Mouse (Mus musculus) cerebellum, adult (tissue): Measurements from ENCODE around the gene Tle2.

Experiments
- ATAC-seq: cut with Nextera tagmentation; 2 replicates; pipeline ENCODE4 v1.9.2; 2017; ENCODE audit warnings: mild to moderate bottlenecking, moderate library complexity, mixed read lengths; ENCODE audit not compliant: insufficient number of reproducible peaks, low FRiP score, low TSS enrichment

The Tle2 gene

GRCm38 (mm10) chr10:81572133-81572671 lies 2.2 kb upstream of the Tle2 start:
- ATAC-seq, result no peak

GRCm38 (mm10) chr10:81572975-81573374 lies 1.4 kb upstream of the Tle2 start:
- no peak for ATAC-seq

- ATAC-seq, result 0 out of 2 replicates have a peak, but pooled peaks have one; percentile 5
Observed at GRCm38 (mm10) chr10:81575208-81575631, 859 bp downstream of the Tle2 start.

GRCm38 (mm10) chr10:81575695-81576094 lies 1.3 kb downstream of the Tle2 start:
- ATAC-seq, result no peak

DNA sequence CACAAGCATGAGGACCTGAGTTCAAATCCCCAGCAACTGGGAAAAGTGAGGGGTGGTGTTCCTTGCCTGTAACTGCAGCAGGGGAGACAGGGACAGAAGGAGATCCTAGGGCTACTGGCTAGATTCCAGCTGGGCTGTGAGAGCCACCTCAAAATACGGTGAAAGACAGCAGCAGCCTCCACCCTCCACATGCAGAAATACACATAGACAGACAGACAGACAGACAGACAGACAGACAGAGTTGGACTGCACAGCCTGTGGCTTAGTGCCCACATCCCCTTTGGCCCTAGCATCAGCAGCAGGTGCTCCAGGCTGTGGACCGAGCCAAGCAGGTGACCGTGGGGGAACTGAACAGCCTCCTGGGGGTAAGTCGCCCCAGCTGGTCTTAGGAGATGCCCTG lies 5.6 kb downstream of the Tle2 start:
- no peak for ATAC-seq

GRCm38 (mm10) chr10:81580441-81581070 lies 6.2 kb downstream of the Tle2 start:
- no peak for ATAC-seq

GRCm38 (mm10) chr10:81583347-81583746 lies 9.0 kb downstream of the Tle2 start:
- ATAC-seq, result no peak

DNA sequence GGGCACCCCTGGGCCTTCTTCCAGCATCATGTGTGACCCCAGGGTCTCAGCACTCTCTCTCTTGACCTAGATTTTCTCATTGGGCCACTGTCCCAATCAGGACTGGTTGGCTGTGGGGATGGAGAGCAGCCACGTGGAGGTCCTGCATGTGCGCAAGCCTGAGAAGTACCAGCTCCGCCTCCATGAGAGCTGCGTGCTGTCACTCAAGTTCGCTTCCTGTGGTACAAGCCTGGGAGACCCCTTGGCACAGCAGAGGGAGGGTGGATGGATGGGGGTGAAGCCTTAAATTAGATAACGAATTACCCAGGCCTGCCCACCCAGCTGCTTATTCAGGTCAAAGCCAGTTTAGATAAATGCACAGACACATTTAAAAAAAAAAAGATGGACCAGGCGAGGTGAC lies 14.4 kb downstream of the Tle2 start:
- no peak for ATAC-seq

- ATAC-seq, result no peak
Observed at GRCm38 (mm10) chr10:81591846-81592245, 17.5 kb downstream of the Tle2 start.

GRCm38 (mm10) chr10:81592631-81593030 lies 18.3 kb downstream of the Tle2 start:
- no peak for ATAC-seq

GRCm38 (mm10) chr10:81593223-81593622 lies 18.9 kb downstream of the Tle2 start:
- no peak for ATAC-seq

- ATAC-seq, result peak; percentile 59; the same call in 1 of the 2 replicates
Observed at GRCm38 (mm10) chr10:81593935-81594334, 19.6 kb downstream of the Tle2 start.

GRCm38 (mm10) chr10:81595599-81595998 lies 21.2 kb downstream of the Tle2 start:
- no peak for ATAC-seq

DNA sequence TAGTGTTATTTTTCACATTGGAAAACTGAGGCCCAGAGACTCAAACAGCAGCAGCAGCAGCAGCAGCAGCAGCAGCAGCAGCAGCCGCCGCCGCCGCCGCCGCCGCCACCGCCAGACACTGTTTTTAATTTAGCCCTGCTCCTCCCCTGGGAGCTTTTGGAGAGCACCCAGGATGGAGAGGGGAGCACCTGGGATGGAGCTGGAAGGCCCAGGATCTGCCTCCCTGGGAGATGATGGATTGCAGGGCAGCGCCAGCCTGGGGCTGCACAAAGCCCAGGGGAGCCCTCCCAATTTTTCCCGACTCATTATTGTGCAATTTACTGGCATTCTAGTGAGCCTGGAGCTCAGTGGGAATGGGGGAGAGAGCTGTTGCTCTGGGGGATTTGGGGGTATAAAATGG lies 22.2 kb downstream of the Tle2 start:
- ATAC-seq, result no peak

- ATAC-seq, result no peak
Observed at GRCm38 (mm10) chr10:81597137-81597950, 23.0 kb downstream of the Tle2 start.

GRCm38 (mm10) chr10:81598342-81598741 lies 24.0 kb downstream of the Tle2 start:
- no peak for ATAC-seq

- ATAC-seq, result no peak
Observed at GRCm38 (mm10) chr10:81598871-81599270, 24.5 kb downstream of the Tle2 start.

DNA sequence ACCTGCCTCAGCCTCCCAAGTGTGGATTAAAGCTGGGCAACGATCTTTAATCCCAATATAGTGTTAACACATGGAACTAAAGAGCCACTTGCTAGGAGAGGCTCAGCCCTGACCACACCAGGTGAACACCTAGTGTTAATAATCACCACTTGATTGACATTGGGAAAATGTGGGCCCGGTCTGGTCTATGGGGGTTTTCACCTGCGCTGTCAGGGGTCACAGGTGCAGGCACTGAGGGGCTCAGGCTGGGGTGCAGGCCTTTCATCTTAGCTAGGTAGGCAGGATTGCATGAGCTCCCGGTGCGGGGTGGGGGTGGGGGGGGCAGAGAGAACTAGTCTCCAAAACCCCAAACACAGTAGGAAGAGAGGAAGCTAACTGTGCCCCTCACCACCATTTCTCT lies 25.3 kb downstream of the Tle2 start:
- ATAC-seq, result no peak

GRCm38 (mm10) chr10:81600096-81600495 lies 25.7 kb downstream of the Tle2 start:
- no peak for ATAC-seq

DNA sequence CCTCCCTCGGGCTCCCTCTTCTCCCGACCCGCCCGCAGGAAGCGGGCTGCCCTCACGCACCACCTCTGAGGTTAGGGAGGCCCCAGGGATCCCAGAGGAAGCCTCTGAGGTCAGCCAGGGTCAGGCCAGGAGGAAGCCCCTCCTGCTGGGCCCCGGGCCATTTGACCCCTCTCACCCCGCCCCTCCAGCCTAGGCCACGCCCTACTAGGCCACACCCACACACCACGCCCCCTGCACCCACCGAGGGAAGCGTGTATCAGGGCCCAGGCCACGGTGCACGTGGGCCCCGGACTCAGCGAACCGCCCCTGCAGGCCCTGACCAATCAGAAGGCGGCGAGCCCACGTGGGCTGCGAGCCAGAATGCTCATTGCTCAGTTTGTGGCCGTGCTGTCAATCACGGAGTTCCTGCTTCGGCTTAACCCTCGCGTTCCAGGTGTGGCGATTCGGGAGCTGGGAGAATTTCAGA lies 26.4 kb downstream of the Tle2 start, which contains the start of gene Tle6:
Tle6 (minus strand) TSS at position 336 of the 466 bp plus-strand sequence.
- peak; percentile 57; the same call in 1 of the 2 replicates for ATAC-seq

GRCm38 (mm10) chr10:81601396-81601905 lies 27.1 kb downstream of the Tle2 start:
- ATAC-seq, result no peak
